Comparison of ENCODE assay signal across 10 mouse cellular contexts in the genomic region with DNA sequence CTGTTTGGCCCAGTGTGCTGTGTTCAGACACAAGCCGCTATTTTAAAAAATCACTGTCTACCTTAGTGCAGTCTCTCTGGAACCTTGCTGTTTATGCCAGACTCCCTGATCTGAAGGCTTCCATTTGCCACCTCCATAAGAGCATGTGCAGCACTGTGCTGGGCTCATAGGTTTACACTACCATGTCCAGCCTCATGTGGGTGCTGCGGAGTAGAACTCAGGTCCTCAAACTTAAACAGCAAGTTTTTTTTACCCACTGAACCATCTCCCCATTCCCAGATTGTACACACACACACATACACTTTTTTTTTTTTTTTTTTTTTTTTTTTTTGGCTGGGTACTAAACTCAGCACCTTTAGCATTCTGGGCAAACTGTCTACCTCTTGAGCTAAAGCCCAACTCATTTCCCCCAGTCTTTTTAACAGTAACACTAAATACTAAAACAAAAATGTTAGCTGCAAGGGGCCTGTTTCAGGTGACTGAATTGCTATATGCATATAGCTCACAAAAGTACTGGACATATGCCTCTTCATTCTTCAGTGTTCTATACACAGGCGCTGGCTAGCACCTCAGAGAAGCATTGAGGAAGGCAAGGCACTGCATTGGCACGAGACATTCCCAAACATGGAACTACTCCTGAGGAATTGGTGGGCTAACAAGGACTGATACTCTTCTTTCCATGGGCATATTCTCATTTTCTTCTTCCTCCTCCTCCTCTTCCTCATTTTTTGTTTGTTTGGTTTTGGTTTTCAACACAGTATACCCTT. TPM values are rescaled to one million over a fixed set of nuclear protein-coding genes. Genes with fewer than 3 reads are reported as not detected.
A peak's percentile ranks its signal among the peaks of the same experiment; 100 is the strongest.
DNase-seq lines count a peak whose midpoint lies in the region; ATAC-seq and TF ChIP-seq lines count a peak whose summit lies in the region.
"Had no signal": no experiment of that assay in that cellular context is flagged by ENCODE, and none has a peak within 500 bp of the region (broad histone marks: within the 10 kb centered on the region; RNA-seq: fewer than 3 reads in every experiment).

No protein-coding gene starts in this region.

- peak; percentile 35; the same call in 1 of the 2 replicates for ATAC-seq in forebrain, postnatal 0 days
- ATAC-seq in forebrain, embryonic 15.5 days (replicated peaks): no peak
- ATAC-seq in erythroid progenitor cell, adult 5-6 weeks (replicated peaks; ENCODE audit: low FRiP score, poor library complexity, severe bottlenecking): no peak; the same call in 1 of the 2 replicates

- H3K9ac ChIP-seq in forebrain, postnatal 0 days: no peak overlapping the region
- no peak overlapping the region for H3K9ac ChIP-seq in forebrain, embryonic 15.5 days (replicated peaks)
- H3K9ac ChIP-seq: midbrain, embryonic 12.5 days had no signal

- peak; percentile 29; the same call in 1 of the 2 replicates for TF ChIP-seq CTCF in forebrain, postnatal 0 days (IDR thresholded peaks at IDR 0.05; ENCODE audit: low read depth)

- H3K9me3 ChIP-seq in forebrain, postnatal 0 days (ENCODE audit: low read length): no peaks in the 10 kb centered on the region
- no peaks in the 10 kb centered on the region for H3K9me3 ChIP-seq in forebrain, embryonic 15.5 days
- H3K9me3 ChIP-seq: midbrain, embryonic 12.5 days had no signal

- DNase-seq in forebrain, postnatal 0 days: peak; percentile 16
- peak; percentile 50 for DNase-seq in thymus, postnatal 4 days
- no peak for DNase-seq in thymus, adult 18-20 months
- peak; percentile 48 to 60 for DNase-seq in kidney, postnatal 25 days
- no peak for DNase-seq in testis, postnatal 10 days (ENCODE audit: low spot score)
- no peak for DNase-seq in adrenal gland, adult 18-20 months (ENCODE audit: low spot score in 2 of 2)

- H3K36me3 ChIP-seq in forebrain, postnatal 0 days (ENCODE audit: insufficient read depth): no peaks in the 10 kb centered on the region
- no peaks in the 10 kb centered on the region for H3K36me3 ChIP-seq in forebrain, embryonic 15.5 days
- H3K36me3 ChIP-seq: midbrain, embryonic 12.5 days had no signal

- WGBS in forebrain, postnatal 0 days: 70% methylated on average over 4 of the region's 4 CpGs
- WGBS in forebrain, embryonic 15.5 days: 76% methylated on average over 4 of the region's 4 CpGs

- H3K4me3 ChIP-seq in forebrain, postnatal 0 days (ENCODE audit: low read depth, low read length): no peak overlapping the region
- H3K4me3 ChIP-seq in forebrain, embryonic 15.5 days: no peak overlapping the region

- no peak overlapping the region for H3K27ac ChIP-seq in forebrain, postnatal 0 days (ENCODE audit: low read depth, low read length)
- H3K27ac ChIP-seq in forebrain, embryonic 15.5 days (replicated peaks): no peak overlapping the region
- H3K27ac ChIP-seq: midbrain, embryonic 12.5 days had no signal

- H3K4me1 ChIP-seq in forebrain, postnatal 0 days (ENCODE audit: insufficient read depth): no peaks in the 10 kb centered on the region
- H3K4me1 ChIP-seq in forebrain, embryonic 15.5 days: peaks cover 7% of the 10 kb centered on the region

- H3K4me2 ChIP-seq in forebrain, postnatal 0 days (ENCODE audit: low read depth): no peak overlapping the region
- H3K4me2 ChIP-seq in forebrain, embryonic 15.5 days (replicated peaks): no peak overlapping the region

- no peaks in the 10 kb centered on the region for H3K27me3 ChIP-seq in forebrain, postnatal 0 days (ENCODE audit: insufficient read depth, low read length)
- H3K27me3 ChIP-seq in forebrain, embryonic 15.5 days: no peaks in the 10 kb centered on the region

RNA-seq across cellular contexts. Expression of a gene that starts 5.8 kb away (rescaled TPM):
- total RNA-seq in forebrain, postnatal 0 days (2014; rRNA removed): 0.14 and 0.54 TPM in 2 replicates
- polyA plus RNA-seq in forebrain, postnatal 0 days (2015; fragmentation: Nextera tagmentation; extraction: Ambion mirVana): 0.54 and 0.58 TPM in 2 replicates
- polyA plus RNA-seq in forebrain, embryonic 15.5 days (2015; fragmentation: Nextera tagmentation; extraction: Ambion mirVana): 0.11 and 0.22 TPM in 2 replicates
- not detected in 2 replicates for total RNA-seq in erythroid progenitor cell, adult 5-6 weeks (2015; ENCODE audit: low replicate concordance)
- not detected in 2 replicates for total RNA-seq in erythroid progenitor cell, adult 5-6 weeks (2017; ENCODE audit: low replicate concordance)
- total RNA-seq in adrenal gland, adult 18-20 months (2021): not detected
- total RNA-seq: heart, adult 8-10 months had no signal
- polyA plus RNA-seq: midbrain, embryonic 12.5 days had no signal

RNA-seq across cellular contexts. Expression of a gene that starts 8.0 kb away (rescaled TPM):
- 28.0 and 31.0 TPM in 2 replicates for total RNA-seq in forebrain, postnatal 0 days (2014; rRNA removed)
- polyA plus RNA-seq in forebrain, postnatal 0 days (2015; fragmentation: Nextera tagmentation; extraction: Ambion mirVana): 17.2 and 21.1 TPM in 2 replicates
- 39.6 TPM in 2 replicates for polyA plus RNA-seq in forebrain, embryonic 15.5 days (2015; fragmentation: Nextera tagmentation; extraction: Ambion mirVana)
- total RNA-seq in erythroid progenitor cell, adult 5-6 weeks (2015; ENCODE audit: low replicate concordance): 14.1 and 32.3 TPM in 2 replicates
- 22.8 and 24.0 TPM in 2 replicates for total RNA-seq in erythroid progenitor cell, adult 5-6 weeks (2017; ENCODE audit: low replicate concordance)
- 10 to 100 TPM; 17.3 to 23.3 TPM for total RNA-seq in adrenal gland, adult 18-20 months (2021)

RNA-seq across cellular contexts. Expression of a gene that starts 46.1 kb away (rescaled TPM):
- total RNA-seq in forebrain, postnatal 0 days (2014; rRNA removed): 3.2 and 3.9 TPM in 2 replicates
- polyA plus RNA-seq in forebrain, postnatal 0 days (2015; fragmentation: Nextera tagmentation; extraction: Ambion mirVana): 1.9 TPM in 2 replicates
- 2.2 and 2.4 TPM in 2 replicates for polyA plus RNA-seq in forebrain, embryonic 15.5 days (2015; fragmentation: Nextera tagmentation; extraction: Ambion mirVana)
- not detected in 2 replicates for total RNA-seq in erythroid progenitor cell, adult 5-6 weeks (2015; ENCODE audit: low replicate concordance)
- total RNA-seq in erythroid progenitor cell, adult 5-6 weeks (2017; ENCODE audit: low replicate concordance): 0.64 and 0.68 TPM in 2 replicates
- total RNA-seq in adrenal gland, adult 18-20 months (2021): 10 to 100 TPM in 1 of 2 experiments, 1 to 10 TPM in 1; 4.7 to 10.2 TPM

RNA-seq across cellular contexts. Expression of a gene that starts 50.4 kb away (rescaled TPM):
- not detected in 2 replicates for total RNA-seq in forebrain, postnatal 0 days (2014; rRNA removed)
- polyA plus RNA-seq in forebrain, postnatal 0 days (2015; fragmentation: Nextera tagmentation; extraction: Ambion mirVana): not detected in 2 replicates
- polyA plus RNA-seq in forebrain, embryonic 15.5 days (2015; fragmentation: Nextera tagmentation; extraction: Ambion mirVana): not detected in 2 replicates
- not detected in 2 replicates for total RNA-seq in erythroid progenitor cell, adult 5-6 weeks (2015; ENCODE audit: low replicate concordance)
- total RNA-seq in erythroid progenitor cell, adult 5-6 weeks (2017; ENCODE audit: low replicate concordance): not detected in 2 replicates
- total RNA-seq in adrenal gland, adult 18-20 months (2021): not detected
- total RNA-seq: heart, adult 8-10 months had no signal
- polyA plus RNA-seq: midbrain, embryonic 12.5 days had no signal

RNA-seq across cellular contexts. Expression of a gene that starts 53.8 kb away (rescaled TPM):
- total RNA-seq in forebrain, postnatal 0 days (2014; rRNA removed): 1.7 and 2.1 TPM in 2 replicates
- polyA plus RNA-seq in forebrain, postnatal 0 days (2015; fragmentation: Nextera tagmentation; extraction: Ambion mirVana): 1.6 and 1.7 TPM in 2 replicates
- polyA plus RNA-seq in forebrain, embryonic 15.5 days (2015; fragmentation: Nextera tagmentation; extraction: Ambion mirVana): 0.88 and 1.9 TPM in 2 replicates
- total RNA-seq in erythroid progenitor cell, adult 5-6 weeks (2015; ENCODE audit: low replicate concordance): not detected in 2 replicates
- total RNA-seq in erythroid progenitor cell, adult 5-6 weeks (2017; ENCODE audit: low replicate concordance): not detected in 2 replicates
- total RNA-seq in adrenal gland, adult 18-20 months (2021): not detected
- total RNA-seq: heart, adult 8-10 months had no signal

Comparison
In these comparisons a context has a peak if more than half of its experiments do, and no peak if none do; other contexts are left out.
1. DNase-seq: peak in forebrain, postnatal 0 days (single experiment), thymus, postnatal 4 days (single experiment) and kidney, postnatal 25 days (2 of 2); none in thymus, adult 18-20 months (0 of 2), testis, postnatal 10 days (single experiment) and adrenal gland, adult 18-20 months (0 of 2).